Mouse (Mus musculus) spleen, embryonic (tissue): Measurements from ENCODE around the gene Fhad1.

Source experiments
- CTCF ChIA-PET: fragments of 350-600 bp; sonication (Branson Sonifier 250); formaldehyde crosslinking; loops from one replicate; lab custom pipeline; 2022; lab: Charles Lee

Fhad1 gene

DNA sequence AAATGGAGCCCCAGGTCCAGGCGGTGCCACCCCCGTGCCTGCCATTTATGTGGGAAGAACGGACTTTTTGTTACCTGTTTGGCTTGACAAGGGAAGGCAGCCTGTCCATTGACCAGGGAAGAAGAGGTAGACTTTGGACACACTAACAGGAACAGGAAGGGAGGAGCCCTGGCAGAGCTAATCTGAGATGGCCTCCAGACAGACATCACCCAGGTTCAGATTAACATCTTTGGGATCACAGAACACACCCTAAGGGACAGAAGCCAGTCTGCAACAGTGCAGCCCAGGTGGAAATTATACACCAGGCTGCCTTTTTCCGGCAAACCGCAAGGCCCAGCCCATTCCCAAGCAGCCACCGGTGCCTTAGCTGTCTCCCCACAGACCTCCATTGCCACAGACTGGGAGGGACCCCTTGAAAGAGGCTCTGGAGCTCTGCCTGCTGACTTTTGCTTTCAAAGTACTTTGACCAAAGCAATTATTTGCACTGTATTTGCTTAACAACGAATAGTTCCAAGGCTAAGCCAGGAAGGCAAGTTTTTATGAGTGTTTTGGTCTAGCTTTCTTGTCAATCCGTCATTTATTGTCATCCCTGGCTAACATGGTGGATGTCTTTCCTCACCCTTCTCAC, 121.6 kb downstream of the Fhad1 start:
- CTCF ChIA-PET = no interaction called here

DNA sequence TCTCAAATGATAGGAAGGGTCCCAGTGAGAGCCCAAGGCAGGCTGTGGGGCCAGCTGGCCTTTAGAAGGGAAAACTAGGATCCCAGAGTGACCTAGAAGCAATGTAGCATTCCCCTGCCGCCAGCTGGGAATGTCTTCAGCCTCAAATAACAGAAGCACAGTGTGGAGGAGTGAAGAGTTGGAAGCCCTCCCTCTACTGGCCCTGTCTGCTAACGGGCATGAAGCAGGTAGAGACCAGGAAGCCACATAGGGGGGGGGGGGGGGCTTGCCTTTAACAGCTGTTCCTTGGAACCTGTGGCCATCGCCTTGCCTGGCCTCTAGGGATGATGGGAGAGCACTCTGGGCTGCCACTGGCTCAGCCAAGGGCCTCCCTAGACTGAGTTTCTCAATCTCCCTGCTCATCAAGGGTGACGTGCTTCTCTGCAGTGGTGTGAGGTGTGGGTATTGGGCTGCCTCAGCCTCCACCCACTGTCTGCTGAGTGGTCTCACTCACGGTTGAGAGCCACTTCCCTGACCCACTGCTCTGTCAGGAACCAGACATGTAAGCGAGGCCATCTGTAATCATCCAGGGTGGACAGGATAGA, 128.4 kb downstream of the Fhad1 start:
- CTCF ChIA-PET = no interaction called here

DNA sequence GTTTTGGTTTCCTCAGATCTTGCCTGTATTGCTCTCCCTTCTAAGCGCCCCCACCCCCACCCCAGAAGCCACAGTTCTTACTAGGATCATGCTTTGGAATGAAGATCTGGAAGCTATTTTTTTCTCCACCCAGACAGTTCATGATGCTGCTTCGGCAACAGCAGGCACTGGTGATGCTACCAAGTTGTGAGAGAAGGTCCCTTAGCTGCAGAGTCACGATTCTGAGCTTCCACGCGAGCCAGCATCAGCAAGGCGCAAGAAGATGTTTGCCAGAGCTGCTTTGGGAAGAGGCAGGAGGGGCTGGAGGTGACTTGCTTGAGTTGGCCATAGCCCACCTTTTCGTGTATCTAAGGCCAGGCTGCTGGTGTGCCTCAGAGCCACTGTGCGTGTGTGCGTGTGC, 129.4 kb downstream of the Fhad1 start:
- CTCF ChIA-PET = no interaction called here

DNA sequence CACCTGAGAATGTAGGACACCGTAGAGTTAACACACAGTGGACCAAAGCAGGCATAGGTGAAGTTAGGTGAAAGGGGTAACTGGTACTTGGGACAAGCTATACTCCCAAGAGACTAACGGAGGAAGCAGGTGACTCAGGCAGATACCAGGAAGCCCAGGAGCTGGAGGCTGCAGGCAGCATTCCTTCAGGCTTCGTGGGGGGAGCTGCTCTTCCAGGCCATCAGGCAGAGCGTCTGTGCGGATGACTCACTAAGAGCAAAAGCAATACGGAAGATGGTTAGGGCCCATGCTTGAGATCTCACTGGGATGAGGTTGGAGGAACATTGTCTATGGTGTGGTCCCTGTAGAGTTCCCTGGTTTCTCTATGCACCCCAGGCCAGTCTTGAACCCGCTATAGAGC, 132.0 kb downstream of the Fhad1 start:
- CTCF ChIA-PET = no interaction called here

DNA sequence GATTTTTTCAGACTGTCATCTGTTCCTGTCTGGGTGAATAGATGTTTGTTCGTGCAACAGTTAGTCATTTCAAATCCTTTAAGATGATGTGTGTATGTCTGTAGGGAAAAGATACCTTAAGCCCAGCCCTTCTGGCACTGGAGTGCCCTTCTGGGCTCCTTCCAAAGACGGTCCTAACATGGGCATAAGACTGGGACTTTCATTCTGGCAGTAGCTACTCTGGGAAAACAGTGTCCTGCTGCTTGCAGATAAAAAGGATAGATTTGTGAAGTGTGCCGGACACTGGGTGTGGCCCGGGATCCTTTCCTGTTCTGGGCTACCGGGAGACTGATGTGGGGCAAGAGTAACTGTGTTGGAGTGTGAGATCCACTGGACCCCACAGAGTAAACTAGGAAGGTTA, 132.9 kb downstream of the Fhad1 start:
- CTCF ChIA-PET = no interaction called here

DNA sequence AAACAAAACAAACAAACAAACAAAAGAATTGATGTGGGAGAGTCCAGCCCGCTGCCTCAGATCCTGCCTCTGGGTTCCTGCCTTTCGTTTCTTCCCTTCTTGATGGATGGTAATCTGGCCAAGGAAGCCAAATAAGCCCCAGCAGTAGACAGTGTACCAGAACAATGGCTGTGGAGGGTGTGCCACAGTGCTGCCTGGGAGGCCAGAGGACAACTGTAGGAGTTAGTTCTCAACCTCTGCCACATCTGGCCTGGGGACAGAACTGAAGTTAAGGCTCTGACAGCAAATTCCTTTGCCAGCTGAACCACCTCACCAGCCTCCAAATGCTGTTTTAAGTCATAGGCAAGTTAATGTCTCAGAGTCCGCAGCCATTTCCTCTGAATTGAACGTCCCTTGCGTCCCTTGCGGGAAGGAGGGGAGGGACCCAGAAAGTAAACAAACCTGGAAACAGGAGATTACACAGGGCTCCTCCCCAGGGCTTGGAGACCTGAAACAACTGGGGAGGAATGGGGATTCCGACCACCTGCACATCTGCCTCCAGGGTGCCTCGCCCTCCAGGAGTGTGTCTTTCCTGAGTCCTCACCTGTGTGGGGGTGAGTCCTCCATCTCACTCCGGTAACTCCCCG, 133.5 kb downstream of the Fhad1 start:
- CTCF ChIA-PET = no interaction called here

DNA sequence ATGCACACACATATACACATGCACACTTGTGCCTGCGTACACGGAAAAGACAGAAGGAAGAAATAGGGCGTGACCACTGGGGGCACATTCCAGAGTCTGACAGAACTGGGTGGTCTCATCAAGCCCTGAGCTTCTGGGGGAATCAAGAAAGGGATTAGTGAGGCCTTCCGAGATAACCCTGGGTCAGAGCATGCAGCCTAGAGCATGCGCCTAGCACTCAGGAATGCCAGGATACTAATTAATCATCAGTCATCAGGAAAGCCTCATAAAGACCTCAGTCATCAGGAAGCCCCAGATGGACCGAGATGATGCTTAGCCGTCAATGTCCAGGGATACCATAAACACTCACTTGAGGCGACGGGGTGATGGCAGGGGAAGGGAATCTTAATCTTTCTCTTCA, 135.0 kb downstream of the Fhad1 start:
- CTCF ChIA-PET = no interaction called here

DNA sequence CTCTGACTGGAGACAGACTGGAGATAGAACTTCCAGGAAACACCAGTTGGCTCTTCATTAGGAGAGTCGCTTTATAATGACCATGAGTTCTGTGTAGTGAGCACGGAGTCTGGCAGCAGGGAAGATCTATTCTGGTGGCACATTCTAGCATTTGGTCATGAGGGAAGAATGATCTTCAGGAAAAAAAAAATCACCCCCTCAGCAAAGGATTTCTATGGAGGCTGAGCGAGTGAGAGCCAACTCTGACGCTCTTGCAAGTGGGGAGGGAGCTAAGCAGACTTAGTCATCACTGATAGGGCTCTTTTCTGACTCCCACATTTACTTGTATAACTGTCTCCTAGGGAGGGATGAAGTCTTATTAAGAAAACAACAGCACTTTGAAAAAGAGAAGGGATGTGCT, 135.8 kb downstream of the Fhad1 start:
- CTCF ChIA-PET = no interaction called here

DNA sequence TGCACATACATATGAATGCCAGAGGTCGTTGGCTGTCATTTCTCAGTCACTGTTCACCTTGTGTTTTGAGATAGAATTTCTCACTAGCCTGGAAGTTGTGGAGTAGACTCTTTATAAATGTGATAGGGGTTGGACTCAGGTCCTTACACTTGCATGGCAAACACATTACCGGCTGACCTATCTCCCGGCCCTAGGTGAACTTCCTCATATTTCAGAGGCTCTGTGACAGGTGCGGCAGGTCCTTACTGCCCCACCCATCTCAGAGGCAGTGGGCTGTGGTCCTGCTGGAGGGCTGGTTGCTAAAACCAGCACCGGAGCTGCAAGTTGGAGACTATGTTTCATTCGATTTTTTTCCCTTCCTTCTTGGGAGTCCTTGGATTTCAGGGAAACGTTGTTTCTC, 136.3 kb downstream of the Fhad1 start:
- CTCF ChIA-PET = no interaction called here

DNA sequence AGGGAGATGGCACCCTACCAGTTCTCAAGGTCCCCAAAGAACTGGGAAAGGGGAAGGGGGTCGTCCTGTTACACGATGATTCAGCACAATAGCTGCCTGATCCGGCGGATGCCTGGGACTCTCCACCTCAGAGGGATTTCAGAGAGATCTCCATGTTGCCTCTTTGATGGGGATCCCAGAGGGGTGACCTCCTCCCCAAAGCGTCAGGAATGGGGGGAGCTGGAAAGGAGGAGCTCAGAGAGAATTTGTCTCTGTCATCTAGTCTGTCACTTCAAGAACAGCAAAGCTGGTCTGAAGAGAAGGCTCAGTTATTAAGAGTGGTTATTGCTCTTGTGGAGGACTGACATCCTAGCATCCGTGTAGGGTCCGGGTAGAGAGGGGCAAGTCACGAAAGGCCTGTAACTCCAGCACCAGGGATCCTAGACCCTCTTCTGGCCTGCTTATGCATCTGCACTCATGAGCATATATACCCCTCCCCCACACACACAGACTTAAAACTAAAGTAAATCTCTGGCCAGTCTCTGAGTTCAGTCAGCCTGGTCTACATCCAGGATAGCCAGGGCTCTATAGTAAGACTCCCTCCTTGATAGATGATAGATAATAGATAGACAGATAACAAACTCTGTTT, 139.3 kb downstream of the Fhad1 start:
- CTCF ChIA-PET = no interaction called here

DNA sequence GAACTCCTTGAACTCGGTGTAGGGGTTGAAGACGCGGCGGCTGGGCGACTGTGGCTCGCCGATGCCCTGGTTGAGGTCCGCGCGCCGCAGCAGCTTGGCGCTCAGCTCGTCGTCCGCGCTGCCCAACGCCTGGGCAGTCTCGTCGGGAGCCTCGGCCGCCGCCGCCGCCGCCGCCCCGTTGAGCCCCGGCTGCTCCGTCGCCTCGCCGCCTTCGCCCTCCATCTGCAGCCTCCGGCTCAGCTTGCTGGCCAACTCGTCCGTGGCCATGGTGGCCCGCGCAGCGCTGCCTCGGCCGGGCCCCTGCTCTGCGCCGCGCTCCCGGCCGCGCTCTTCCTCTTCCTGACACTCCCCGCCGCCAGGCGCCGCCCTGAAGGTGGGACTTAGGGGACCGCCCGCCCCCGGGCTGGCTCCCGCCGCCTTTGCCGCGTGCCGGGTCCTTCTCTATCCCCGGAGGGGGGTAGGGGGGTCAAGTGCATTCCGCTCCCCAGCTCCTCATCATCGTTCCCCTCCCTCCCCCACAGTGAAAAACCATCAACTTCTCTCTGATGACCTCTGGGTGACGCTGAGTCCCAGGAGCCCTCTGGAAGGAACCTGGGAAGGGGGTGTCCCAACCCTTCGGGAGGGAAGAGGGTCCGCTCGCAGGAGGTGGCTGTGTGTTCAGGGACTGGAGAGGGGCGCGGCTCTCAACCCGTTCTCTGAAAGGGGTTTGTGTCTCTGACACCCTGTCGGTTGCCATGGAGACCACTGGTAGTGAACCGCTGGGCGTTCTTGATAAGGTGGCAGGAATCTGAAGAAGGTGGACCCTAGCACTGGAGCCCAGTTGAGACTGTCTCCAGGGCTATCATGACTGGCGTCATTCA, 140.1 kb downstream of the Fhad1 start, which contains the start of gene Efhd2:
TSS of gene Efhd2 (minus strand) at position 320 of the 860 bp plus-strand sequence.
- CTCF ChIA-PET = no interaction called here

DNA sequence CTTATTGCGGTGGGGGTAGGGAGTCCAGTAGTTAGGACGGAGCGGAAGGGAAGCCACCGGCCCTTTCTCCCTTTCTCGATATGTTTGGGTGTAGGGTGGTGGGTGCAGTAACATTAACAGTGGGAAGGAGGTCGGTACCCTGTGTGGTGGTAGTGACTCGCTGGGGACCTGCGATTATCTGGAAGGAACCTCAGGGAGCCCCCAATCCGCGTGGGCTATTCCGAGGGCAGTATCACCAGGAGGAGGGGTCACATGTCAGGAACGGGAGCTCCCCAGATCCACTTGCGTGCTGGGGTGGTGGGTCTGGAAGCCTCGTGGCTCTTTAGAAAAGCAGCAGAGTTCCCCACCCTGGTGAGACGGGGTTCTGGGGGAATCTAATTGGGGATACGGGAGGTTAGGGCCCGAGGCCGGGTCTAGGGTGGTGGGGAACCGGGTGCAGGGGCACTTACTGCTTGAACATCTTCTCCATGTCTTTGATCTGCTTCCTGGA, 140.7 kb downstream of the Fhad1 start:
- CTCF ChIA-PET = no interaction called here

DNA sequence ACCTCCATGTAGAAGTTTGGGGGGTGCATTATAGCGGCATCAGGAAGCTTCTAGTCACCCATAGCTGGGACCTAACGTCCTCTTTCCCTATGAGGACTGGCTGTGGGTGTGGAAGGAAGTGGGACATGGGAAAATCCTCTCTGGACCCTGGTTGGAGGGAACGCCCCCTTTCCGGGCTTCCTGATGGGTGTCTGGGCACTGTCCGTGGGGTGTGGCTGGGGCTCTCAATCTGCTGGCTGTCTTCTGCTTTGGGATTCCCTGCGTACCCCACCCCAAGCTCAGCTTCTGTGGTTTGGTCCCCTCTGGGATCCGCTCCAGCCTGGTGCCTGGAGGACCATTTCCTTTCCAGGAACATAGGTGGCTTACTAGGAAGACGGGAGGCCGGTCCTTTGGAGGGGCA, 141.9 kb downstream of the Fhad1 start:
- CTCF ChIA-PET = interaction anchor here (0.7 kb wide), 1 partner anchor 85 kb away, joined by 3 read pairs; no protein-coding TSS in a partner anchor

DNA sequence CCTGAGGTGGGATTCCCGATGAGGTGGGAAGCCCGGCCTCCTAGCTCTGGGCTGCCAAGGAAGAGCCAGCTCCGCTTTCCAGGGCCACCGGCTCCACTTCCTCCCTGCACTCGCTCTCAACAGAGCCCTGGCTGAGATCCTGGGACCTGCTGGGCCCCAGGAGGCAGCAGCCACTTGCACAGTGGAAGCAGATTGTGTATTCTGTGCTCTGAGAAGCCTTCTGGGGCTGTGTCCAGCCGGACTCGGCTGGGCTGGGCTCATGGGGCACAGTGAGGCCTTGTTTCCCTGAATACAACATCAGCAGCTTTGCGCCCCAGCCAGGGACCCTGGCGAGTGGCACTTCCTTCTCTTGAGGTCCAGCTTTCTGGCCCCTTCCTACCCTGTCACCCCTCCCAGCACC, 143.0 kb downstream of the Fhad1 start:
- CTCF ChIA-PET = no interaction called here

DNA sequence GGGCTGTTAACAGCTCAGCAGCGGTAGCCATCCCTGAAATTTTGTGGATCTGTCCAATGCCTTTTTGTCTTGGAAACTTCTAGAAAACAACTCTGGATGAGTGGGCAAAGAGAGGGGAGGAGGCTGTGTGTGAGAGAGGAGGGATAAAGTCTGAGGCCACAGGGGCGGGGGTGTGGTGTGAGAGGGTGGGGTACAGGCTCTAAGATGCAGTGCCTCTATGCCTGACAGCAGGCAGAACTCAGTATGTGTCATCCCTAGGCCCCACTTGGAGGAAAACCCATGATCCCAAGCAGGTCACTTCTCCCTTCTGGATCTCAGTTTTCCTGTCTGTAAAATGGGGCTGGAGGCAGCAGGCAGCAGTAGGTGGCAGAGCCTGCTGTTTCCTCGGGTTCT, 143.6 kb downstream of the Fhad1 start:
- CTCF ChIA-PET = no interaction called here

DNA sequence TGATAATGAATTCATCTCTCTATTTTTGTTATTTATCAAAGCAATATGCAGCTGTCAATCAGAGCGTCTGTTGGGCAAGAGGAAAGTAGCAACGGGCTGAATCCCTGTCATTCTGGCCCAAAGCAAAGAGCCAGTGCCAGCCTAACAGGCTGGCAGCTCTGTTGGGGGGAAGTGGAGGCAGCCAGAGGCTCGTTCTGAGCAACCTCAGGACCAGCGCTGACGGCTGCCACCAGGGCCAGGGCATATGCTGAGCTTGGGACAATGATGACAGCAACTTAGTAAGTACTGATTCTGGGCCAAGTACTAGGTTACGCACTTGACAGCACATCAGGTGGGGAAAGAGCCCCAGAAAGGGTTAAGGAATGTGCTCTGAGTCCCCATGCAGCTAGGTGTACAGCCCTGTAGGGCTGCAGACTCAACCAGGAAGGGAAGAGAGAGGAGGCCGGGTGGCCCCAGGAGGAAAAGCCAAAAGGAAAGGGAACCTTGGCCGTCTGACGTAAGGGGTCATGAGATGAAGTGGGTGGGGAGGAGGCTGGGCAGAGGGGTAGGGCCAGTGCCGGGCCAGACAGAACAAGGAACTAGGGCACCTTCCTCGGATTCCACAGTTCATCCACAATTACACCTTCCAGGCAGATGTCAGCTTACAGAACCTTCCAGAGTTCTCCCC, 144.1 kb downstream of the Fhad1 start:
- CTCF ChIA-PET = no interaction called here

DNA sequence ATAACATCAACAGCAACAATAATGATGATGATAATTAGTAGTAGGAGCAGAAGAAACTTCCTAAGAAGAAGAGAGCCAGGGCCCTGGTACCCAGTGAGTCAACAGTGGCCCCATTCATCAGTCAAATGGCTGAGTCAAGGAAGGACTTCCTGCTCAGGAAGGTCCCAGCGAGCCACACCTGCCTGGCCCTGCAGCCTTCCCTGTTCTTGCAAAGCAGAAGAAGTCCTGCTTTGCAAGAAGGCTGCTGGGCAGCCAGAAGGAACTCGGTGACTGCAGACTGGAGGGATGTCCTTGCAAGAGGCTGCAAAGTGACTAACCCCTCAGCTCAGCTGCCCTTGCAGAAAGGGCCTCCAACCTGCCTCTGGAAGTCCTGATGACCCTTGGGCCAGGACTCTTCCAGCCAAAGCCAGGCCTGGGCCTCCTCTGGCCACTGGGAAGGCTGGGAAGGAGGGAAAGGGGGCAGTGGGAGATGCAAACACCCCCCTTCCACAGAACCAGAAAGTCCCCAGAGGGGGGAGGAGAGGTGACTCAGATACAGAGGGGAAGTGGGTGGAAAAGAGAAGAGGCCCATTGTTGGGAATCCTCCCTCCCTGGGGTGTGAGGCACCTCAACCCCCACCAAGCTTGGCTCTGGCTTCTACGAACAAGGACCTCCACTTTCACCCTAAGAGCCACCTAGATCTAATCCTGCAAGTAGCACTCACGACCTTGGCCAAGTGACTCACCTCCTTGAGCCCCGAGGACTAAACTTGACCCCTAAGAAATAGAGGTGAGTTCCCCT, 145.3 kb downstream of the Fhad1 start:
- CTCF ChIA-PET = no interaction called here

DNA sequence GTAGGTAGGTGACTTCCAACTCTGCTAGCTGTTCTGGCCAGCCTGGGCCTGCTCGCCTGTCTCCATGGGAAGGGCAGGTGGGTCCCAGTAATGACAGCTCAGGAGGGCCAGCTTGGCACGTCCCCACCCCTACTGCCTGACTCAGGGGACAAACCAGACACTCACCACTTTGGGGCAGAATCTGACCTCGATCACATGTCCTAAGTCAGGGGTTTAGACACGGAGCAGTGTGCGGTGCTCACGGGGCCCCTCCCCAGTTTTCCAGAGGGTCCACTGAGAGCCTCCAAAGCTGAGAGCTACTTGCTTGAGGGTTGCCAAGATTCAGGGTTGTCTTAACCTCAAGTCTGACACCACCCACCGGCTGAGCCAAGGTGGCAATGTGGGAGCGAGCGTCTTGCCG, 146.8 kb downstream of the Fhad1 start:
- CTCF ChIA-PET = no interaction called here

DNA sequence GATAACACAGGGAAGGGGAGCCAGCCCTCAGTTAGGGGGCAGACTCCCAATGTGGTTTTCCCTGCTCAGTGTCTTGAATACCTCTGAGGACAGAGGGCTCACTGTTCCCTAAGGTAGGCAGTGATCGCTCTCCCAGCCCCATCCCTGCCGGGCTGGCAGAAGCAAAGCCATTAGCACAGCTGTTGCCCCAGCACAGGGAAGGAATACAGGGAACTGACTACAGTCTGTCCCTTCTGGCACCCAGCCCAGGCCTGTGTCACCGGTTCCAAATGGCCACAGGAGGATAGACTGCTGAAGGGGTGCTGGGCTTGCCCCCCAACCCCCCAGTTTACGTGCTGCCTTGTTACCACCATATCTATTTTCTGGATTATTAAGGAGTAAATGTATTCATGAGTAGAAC, 147.4 kb downstream of the Fhad1 start:
- CTCF ChIA-PET = no interaction called here

DNA sequence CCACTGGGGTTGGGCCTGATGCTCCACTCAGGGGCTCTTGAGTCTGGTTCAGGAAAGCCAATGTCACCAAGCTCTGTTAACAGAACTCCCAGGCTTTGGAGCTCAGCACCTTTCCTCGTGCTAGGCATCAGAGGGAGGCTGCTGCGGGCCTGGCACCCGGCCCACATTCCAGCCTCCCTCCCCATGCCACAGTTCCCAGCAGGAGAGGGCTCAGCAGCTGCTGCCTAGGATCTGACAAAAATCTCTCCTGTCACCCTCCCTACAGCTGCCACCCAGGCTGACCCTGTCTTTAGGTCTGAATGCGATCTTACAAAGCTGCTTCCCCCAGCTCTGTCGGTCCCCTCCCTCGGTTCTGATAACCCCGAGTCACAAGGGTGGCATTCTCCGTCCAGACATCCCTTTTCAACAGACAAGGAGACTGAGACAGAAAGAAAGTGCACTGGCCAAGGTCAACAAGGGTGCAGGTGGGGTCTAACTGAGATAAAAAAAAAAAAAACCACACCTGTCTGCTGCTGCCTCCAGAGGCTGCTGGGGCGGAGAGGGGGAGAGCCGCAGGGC, 147.9 kb downstream of the Fhad1 start:
- CTCF ChIA-PET = no interaction called here
